Mouse (Mus musculus) liver, embryonic 14.5 days (tissue): ENCODE results near the gene Tomm40. TPM values are rescaled to one million over a fixed set of nuclear protein-coding genes. Genes with fewer than 3 reads are reported as not detected.

Source experiments
- ATAC-seq: fragments of 200-750 bp; cut with Nextera tagmentation; 2 replicates; pipeline ENCODE4 v1.8.0; 2017; ENCODE audit warnings: moderate number of reproducible peaks, mild to moderate bottlenecking, moderate library complexity; ENCODE audit not compliant: insufficient read depth
- DNase-seq, 3 experiments: peaks; one replicate each; pipeline ENCODE4 v3.0.0-alpha.2; 2012 to 2013; ENCODE audit warnings: low read depth in 3 of 3, low spot score in 3 of 3
- H3K27ac ChIP-seq: fragments of 300-500 bp; sonication (generic); 2 replicates; pipeline ENCODE4 v1.5.1; 2014; ENCODE audit warnings: moderate library complexity, mild to moderate bottlenecking, control low read depth, inconsistent platforms
- H3K27me3 ChIP-seq: fragments of 300-500 bp; sonication (generic); 2 replicates; pipeline ENCODE4 v1.6.1; 2014; ENCODE audit warnings: mild to moderate bottlenecking, low read length, moderate library complexity; ENCODE audit not compliant: control insufficient read depth, insufficient read depth
- H3K36me3 ChIP-seq: fragments of 300-500 bp; sonication (generic); replicated peaks from 2 replicates; pipeline ENCODE4 v1.6.1; 2014; ENCODE audit warnings: low read depth; ENCODE audit not compliant: control insufficient read depth, insufficient read depth
- H3K4me1 ChIP-seq, 2 experiments: fragments of 200-500 bp in 1 of 2; fragments of 300-500 bp in 1 of 2; sonication (generic) in 1 of 2; replicated peaks; 2 replicates each; pipeline ENCODE4 v1.6.1; 2012 to 2014; ENCODE audit warnings: antibody characterized with exemption in 1 of 2, inconsistent platforms in 1 of 2, low read length in 1 of 2; ENCODE audit not compliant: control insufficient read depth in 2 of 2, insufficient read depth in 2 of 2
- H3K4me2 ChIP-seq: fragments of 300-500 bp; sonication (generic); 2 replicates; pipeline ENCODE4 v1.6.1; 2014; ENCODE audit warnings: low read depth, mild to moderate bottlenecking, control low read depth, moderate library complexity
- H3K4me3 ChIP-seq, 2 experiments: fragments of 200-500 bp in 1 of 2; fragments of 300-500 bp in 1 of 2; sonication (generic) in 1 of 2; 2 replicates each; pipeline ENCODE4 v1.5.1; 2012 to 2014; ENCODE audit warnings: low read depth in 2 of 2, low read length in 2 of 2, mild to moderate bottlenecking in 2 of 2, control low read depth in 1 of 2, inconsistent platforms in 1 of 2, moderate library complexity in 1 of 2; ENCODE audit not compliant: insufficient read depth in 1 of 2
- H3K9ac ChIP-seq: fragments of 300-500 bp; sonication (generic); replicated peaks from 2 replicates; pipeline ENCODE4 v1.6.1; 2014; ENCODE audit warnings: mild to moderate bottlenecking, control low read depth, moderate library complexity
- H3K9me3 ChIP-seq: fragments of 300-500 bp; sonication (generic); 2 replicates; pipeline ENCODE4 v1.6.1; 2016; ENCODE audit warnings: low read length, mixed read lengths; ENCODE audit not compliant: control insufficient read depth
- CTCF ChIP-seq: IDR thresholded peaks from 2 replicates; pipeline ENCODE4 v1.5.1; 2016; ENCODE audit warnings: antibody characterized with exemption, low read depth, control low read depth
- EP300 ChIP-seq: IDR thresholded peaks from 2 replicates; pipeline ENCODE4 v1.6.1; 2016; ENCODE audit warnings: antibody characterized with exemption, low read depth
- WGBS: fragments of 180-500 bp; shearing (Covaris S2); extraction: QIAGEN DNeasy Blood & Tissue Kit; methylation state at CpG from one replicate; pipeline ENCODE4 v1.1.7; 2014; ENCODE audit not compliant: insufficient replicate concordance; 5-methylcytosine and 5-hydroxymethylcytosine counted together
- polyA plus RNA-seq, 2 experiments: library from polyadenylated mRNA; depleted of rRNA in 1 of 2; stranded (reverse) in 1 of 2; unstranded in 1 of 2; fragments of >200 nt; fragmentation: Nextera tagmentation in 1 of 2; extraction: Ambion mirVana in 1 of 2; gene quantifications; 2 replicates each; pipeline versions ENCODE4 v1.2.1 to v1.2.3; 2012 to 2014

Tomm40 gene
- polyA plus RNA-seq, 2 experiments = 57.3 to 58.2 TPM

DNA sequence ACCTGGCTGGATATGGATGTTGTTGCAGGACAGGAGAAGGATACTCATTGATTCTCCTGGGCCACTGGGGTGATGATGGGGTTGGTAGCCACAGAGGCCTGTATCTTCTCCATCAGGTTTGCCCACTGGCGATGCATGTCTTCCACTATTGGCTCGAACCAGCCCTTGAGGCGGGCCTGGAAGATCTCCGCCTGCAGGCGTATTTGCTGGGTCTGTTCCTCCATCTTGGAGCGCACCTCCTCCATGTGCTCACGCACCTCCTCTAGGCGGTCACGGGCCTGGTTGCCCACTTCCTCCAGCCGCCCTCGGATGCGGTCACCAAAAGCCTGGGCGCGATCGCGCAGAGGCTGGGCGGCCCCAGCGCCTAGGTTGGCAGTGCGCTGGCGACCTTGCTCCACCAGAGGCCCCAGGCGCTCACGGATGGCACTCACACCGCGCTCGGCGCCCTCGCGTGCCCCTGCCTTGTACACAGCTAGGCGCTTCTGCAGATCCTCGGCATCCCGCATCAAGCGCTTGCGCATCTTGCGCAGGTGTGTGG is 18.8 kb downstream of the Tomm40 start:
- H3K4me1 ChIP-seq = peaks cover 20 to 62% of the 10 kb centered on the region in 2 experiments

DNA sequence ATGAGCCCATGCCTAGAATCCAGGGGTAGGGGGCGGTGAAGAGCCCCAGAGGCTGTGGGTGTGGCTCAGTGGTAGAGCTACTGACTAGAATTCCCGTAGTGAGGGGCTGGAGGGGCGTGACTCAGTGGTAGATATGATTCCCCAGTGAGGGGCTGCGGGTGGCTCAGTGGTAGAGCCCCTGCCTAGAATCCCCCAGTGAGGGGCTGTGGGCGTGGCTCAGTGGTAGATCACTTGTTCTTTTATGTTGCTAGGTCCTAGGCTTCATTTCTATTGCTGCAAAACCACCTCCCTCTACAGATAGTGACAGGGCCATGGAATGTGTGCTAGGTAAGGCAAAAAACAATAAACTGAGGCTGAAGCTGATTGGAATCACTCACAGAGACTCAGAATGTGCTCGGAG is 19.4 kb downstream of the Tomm40 start:
- Histone ChIP-seq H3K27ac (no peak overlapping the region), H3K9me3 (no peaks in the 10 kb centered on the region), H3K4me3 (no peak overlapping the region), H3K4me2 (peak overlapping the region; percentile 52), H3K27me3 (no peaks in the 10 kb centered on the region), H3K4me1 (peaks cover 20 to 62% of the 10 kb centered on the region in 2 experiments), H3K9ac (no peak overlapping the region), H3K36me3 (peaks cover 4% of the 10 kb centered on the region)
- TF ChIP-seq CTCF (no peak), EP300 (no peak)
- WGBS = 31% methylated on average over 6 of the region's 6 CpGs
- no peak for DNase-seq
- no peak for ATAC-seq

More for the DNA sequence above, 18.8 kb downstream of the Tomm40 start:
- Histone ChIP-seq H3K27ac (no peak overlapping the region), H3K9ac (no peak overlapping the region), H3K4me2 (peak overlapping the region; percentile 52), H3K36me3 (peaks cover 4% of the 10 kb centered on the region), H3K27me3 (no peaks in the 10 kb centered on the region), H3K4me3 (peak overlapping the region in 1 of 2 experiments; percentile 54; a peak in 1 of 4 replicates), H3K9me3 (no peaks in the 10 kb centered on the region)
- 85% methylated on average over 34 of the region's 34 CpGs for WGBS
- ATAC-seq = no peak
- TF ChIP-seq CTCF (0 out of 2 replicates have a peak, but pooled peaks have one; percentile 5), EP300 (no peak)
- DNase-seq = no peak

DNA sequence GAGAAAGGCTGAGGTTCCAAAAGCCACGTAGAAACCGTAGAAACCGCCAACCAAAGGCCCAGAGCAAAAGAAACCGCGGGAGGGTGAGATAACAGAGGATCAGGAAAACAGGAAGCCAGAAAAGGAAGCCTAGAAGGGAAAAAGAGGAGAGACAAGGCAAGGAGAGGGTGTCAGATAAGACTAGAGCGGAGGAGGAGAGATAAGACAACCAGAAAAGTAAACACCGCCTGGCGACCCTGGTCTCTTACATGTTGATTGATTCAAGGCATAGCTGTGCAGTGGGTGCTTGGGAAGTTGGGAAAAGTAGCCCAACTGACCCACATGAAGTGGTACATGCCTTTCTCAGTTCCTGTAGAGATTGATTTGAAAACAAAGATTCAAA is 20.0 kb downstream of the Tomm40 start:
- no peak for DNase-seq
- Histone ChIP-seq H3K4me3 (no peak overlapping the region), H3K27ac (peak overlapping the region; percentile 61), H3K9me3 (no peaks in the 10 kb centered on the region), H3K4me1 (peaks cover 16 to 55% of the 10 kb centered on the region in 2 experiments), H3K27me3 (no peaks in the 10 kb centered on the region), H3K4me2 (peak overlapping the region; percentile 38), H3K9ac (no peak overlapping the region; the same call in 1 of the 2 replicates), H3K36me3 (peaks cover 4% of the 10 kb centered on the region)
- WGBS = under 1% methylated on average over 8 of the region's 8 CpGs
- peak; percentile 35 for TF ChIP-seq EP300
- no peak for TF ChIP-seq CTCF
- no peak for ATAC-seq

DNA sequence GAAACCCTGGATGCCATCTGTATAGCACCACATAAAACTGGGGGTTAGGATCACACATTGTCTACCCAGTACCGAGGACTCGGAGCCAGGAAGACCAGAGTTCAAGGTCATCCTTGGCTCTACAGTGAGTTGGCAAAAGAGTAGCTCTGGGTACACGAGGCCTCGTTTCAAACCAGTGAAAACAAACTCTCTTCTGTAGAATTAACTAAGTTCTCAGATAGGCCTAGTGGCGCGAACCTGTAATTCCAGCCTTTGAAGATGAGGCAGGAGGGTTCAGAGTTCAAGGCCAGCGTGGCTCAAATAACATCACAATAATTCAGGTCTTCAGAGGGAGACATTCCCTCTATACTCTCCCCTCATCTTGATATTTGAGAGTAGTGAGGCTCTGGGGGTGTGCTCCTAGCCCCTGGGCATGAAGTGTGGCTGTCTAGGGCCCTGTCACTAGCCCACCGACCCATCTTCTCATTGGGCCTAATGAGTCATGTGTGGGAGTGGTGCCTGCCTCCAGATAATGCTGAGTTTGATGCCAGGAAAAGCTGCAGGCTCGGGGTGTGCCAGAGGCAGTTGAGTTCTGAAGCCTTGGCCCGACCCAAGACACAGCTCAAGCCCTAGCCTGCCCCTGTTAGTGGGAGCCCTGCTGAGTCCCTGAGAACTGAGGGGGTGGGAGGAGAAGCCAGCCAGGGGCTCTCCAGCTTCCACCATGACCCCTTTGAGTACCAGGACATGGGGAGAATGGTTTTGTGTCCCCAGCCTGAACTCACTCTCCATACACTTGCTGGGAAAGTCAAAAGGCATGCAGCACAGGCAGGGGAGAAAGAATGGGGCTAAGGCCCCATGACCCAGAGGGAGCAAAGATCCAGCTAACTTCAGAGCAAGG is 20.7 kb downstream of the Tomm40 start:
- no peaks in the 10 kb centered on the region for H3K27me3 ChIP-seq
- TF ChIP-seq CTCF = no peak
- TF ChIP-seq EP300 = no peak
- peaks cover 4% of the 10 kb centered on the region for H3K36me3 ChIP-seq
- peak overlapping the region; percentile 38 for H3K4me2 ChIP-seq
- DNase-seq (no peak), ATAC-seq (no peak)
- H3K4me3 ChIP-seq = no peak overlapping the region
- no peak overlapping the region; the same call in 1 of the 2 replicates for H3K9ac ChIP-seq
- H3K9me3 ChIP-seq = no peaks in the 10 kb centered on the region
- peak overlapping the region; percentile 61 for H3K27ac ChIP-seq
- WGBS = 48% methylated on average over 10 of the region's 10 CpGs
- peaks cover 15 to 50% of the 10 kb centered on the region in 2 experiments for H3K4me1 ChIP-seq

DNA sequence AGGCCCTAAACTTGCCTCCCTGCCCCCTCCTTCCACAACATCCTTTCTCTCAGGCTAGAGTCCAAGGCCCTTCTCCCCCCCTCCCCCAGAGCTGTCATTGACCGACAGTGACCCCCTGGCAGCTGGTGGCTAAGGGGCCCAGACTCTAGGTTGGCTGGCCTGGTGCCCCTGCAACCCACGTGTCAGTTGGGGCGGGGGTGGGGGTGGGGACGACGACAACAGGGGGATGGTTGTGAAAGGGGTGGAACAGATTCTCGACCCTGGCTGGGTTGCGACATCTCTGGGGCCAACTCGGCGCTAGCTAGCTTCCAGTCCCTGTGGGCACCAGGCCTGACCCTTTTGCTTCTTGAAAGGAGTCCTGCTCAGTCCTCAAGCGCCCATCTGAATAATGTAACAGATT is 21.8 kb downstream of the Tomm40 start:
- DNase-seq (no peak), ATAC-seq (peak; percentile 53)
- H3K27ac ChIP-seq = peak overlapping the region; percentile 60
- WGBS = 17% methylated on average over 10 of the region's 10 CpGs
- H3K9ac ChIP-seq = no peak overlapping the region
- peaks cover 4% of the 10 kb centered on the region for H3K36me3 ChIP-seq
- H3K4me2 ChIP-seq = no peak overlapping the region; the same call in 1 of the 2 replicates
- peaks cover 12 to 39% of the 10 kb centered on the region in 2 experiments for H3K4me1 ChIP-seq
- no peaks in the 10 kb centered on the region for H3K27me3 ChIP-seq
- H3K9me3 ChIP-seq = no peaks in the 10 kb centered on the region
- TF ChIP-seq CTCF = no peak
- TF ChIP-seq EP300 = no peak
- no peak overlapping the region for H3K4me3 ChIP-seq
